Mouse (Mus musculus) ZHBTc4 (cell line): ENCODE results near the gene Psd4.

Source experiments
- DNase-seq: peaks from one replicate; pipeline ENCODE4 v3.0.0-alpha.2; 2011; ENCODE audit warnings: low read depth, low spot score

Gene Psd4

GRCm38 (mm10) chr2:24367030-24367894, at the start of gene Psd4:
Gene Psd4 (plus strand): TSS chr2:24367580.
- DNase-seq: peak; percentile 51

GRCm38 (mm10) chr2:24317919-24318598, 49.3 kb upstream of the Psd4 start:
- DNase-seq: no peak

GRCm38 (mm10) chr2:24335333-24335732, 32.0 kb upstream of the Psd4 start:
- DNase-seq: no peak

- no peak for DNase-seq
These were observed 30.8 kb upstream of the Psd4 start, which contains the start of gene Il1rn for GRCm38 (mm10) chr2:24336545-24336944. Gene Il1rn (plus strand): TSS chr2:24336853.

GRCm38 (mm10) chr2:24341395-24341885, 25.9 kb upstream of the Psd4 start:
- DNase-seq: no peak

GRCm38 (mm10) chr2:24344619-24345018, 22.8 kb upstream of the Psd4 start:
- no peak for DNase-seq

- no peak for DNase-seq
These were observed 22.3 kb upstream of the Psd4 start for GRCm38 (mm10) chr2:24345056-24345455.

- no peak for DNase-seq
These were observed 19.5 kb upstream of the Psd4 start for GRCm38 (mm10) chr2:24347926-24348325.

- DNase-seq: no peak
These were observed 16.2 kb upstream of the Psd4 start for GRCm38 (mm10) chr2:24351159-24351558.

- DNase-seq: no peak
These were observed 14.3 kb upstream of the Psd4 start for GRCm38 (mm10) chr2:24353042-24353441.

GRCm38 (mm10) chr2:24357642-24358041, 9.7 kb upstream of the Psd4 start:
- DNase-seq: peak; percentile 26

- DNase-seq: no peak
These were observed 8.0 kb upstream of the Psd4 start for GRCm38 (mm10) chr2:24359347-24359746.

GRCm38 (mm10) chr2:24363818-24364217, 3.6 kb upstream of the Psd4 start:
- DNase-seq: no peak

- no peak for DNase-seq
These were observed 985 bp upstream of the Psd4 start for GRCm38 (mm10) chr2:24366214-24366975.

GRCm38 (mm10) chr2:24367895-24368261, 498 bp downstream of the Psd4 start:
- DNase-seq: no peak

GRCm38 (mm10) chr2:24378747-24379450, 11.5 kb downstream of the Psd4 start:
- DNase-seq: no peak

GRCm38 (mm10) chr2:24382456-24383230, 15.3 kb downstream of the Psd4 start:
- no peak for DNase-seq

GRCm38 (mm10) chr2:24383636-24384035, 16.3 kb downstream of the Psd4 start:
- no peak for DNase-seq

- DNase-seq: no peak
These were observed 17.0 kb downstream of the Psd4 start for GRCm38 (mm10) chr2:24384393-24384792.

- DNase-seq: peak; percentile 73
These were observed 18.0 kb downstream of the Psd4 start for GRCm38 (mm10) chr2:24385111-24385961.
